Mouse (Mus musculus): Measurements from ENCODE around the gene Fgd2.

DNA sequence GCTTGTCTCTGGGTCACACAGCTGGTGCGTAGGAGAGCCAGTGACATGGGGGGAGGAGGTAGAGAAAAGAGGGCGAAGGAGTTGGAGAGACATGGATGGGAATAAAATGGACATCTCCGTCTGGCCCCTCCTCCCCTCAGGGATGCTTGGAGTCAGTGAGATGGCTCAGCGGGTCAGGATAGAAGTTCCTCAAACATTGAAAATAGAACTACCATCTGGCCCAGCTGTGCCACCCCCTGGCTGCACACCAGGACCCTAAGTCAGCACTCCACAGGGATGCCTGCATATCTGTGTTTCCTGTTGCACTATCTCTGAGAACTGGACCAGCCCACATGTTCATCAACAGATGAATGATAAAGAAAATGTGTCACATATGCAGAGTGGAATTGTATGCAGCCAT, 19.5 kb downstream of the Fgd2 start:
- no peak for TF ChIP-seq POLR2A (IDR thresholded peaks at IDR 0.05; ENCODE audit: borderline replicate concordance, extremely low read depth, insufficient read depth, insufficient read length, poor library complexity, severe bottlenecking)
- no peak for TF ChIP-seq CTCF (IDR thresholded peaks at IDR 0.05; ENCODE audit: borderline replicate concordance, extremely low read depth, insufficient read depth, insufficient read length)
